Mouse (Mus musculus): ENCODE data around the gene Ninl. TPM values are rescaled to one million over a fixed set of nuclear protein-coding genes. Genes with fewer than 3 reads are reported as not detected.

The Ninl gene
- polyA plus RNA-seq (2015; fragmentation: Nextera tagmentation; extraction: Ambion mirVana): 6.5 and 6.7 TPM in 2 replicates

- Histone ChIP-seq H3K36me3 (no peaks in the 10 kb centered on the region), H3K27ac (peak within 1 kb of the TSS; percentile 88), H3K4me2 (replicated peaks) (peak within 1 kb of the TSS; percentile 84), H3K4me3 (replicated peaks) (peak within 1 kb of the TSS; percentile 94), H3K9ac (peak within 1 kb of the TSS; percentile 98), H3K27me3 (replicated peaks) (no peaks in the 10 kb centered on the region), H3K4me1 (replicated peaks) (no peaks in the 10 kb centered on the region), H3K9me3 (no peaks in the 10 kb centered on the region)
- WGBS: under 1% methylated on average over 34 of the region's 34 CpGs
- peak; percentile 98 for ATAC-seq
Measured at GRCm38 (mm10) chr2:151039232-151039695, at the start of gene Ninl, which contains the start of gene Nanp. Gene Ninl (minus strand): TSS chr2:151039382. Gene Nanp (minus strand): TSS chr2:151039398.

- Histone ChIP-seq H3K4me3 (replicated peaks) (no peak overlapping the region), H3K4me1 (replicated peaks) (no peaks in the 10 kb centered on the region), H3K27me3 (replicated peaks) (no peaks in the 10 kb centered on the region), H3K4me2 (replicated peaks) (no peak overlapping the region), H3K9me3 (no peaks in the 10 kb centered on the region), H3K27ac (no peak overlapping the region), H3K9ac (no peak overlapping the region), H3K36me3 (no peaks in the 10 kb centered on the region)
- no peak for ATAC-seq
- WGBS: 89% methylated on average over 1 of the region's 1 CpGs
Measured at GRCm38 (mm10) chr2:151056637-151057036, 17.5 kb upstream of the Ninl start.

DNA sequence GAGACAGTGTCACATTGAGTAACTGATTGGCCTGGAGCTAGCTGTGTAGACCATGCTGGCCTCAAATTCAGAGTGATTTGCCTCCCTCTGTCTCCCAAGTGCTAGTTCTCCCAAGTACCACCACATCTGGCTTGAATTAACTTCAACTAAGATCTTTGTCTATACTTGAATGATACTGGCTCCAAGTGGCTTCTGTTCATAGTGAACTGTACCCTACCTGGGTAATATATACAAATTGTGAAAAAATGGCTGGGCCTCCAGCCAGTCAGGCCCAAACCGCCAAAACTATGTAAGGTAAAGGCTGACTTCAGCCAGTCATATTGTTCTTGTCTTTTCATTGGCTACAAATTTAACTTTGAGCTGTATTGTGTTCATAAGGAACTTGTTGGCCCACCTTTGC is 1.2 kb upstream of the Ninl start:
- no peak overlapping the region for H3K4me2 ChIP-seq (replicated peaks)
- 92% methylated on average over 1 of the region's 1 CpGs for WGBS

DNA sequence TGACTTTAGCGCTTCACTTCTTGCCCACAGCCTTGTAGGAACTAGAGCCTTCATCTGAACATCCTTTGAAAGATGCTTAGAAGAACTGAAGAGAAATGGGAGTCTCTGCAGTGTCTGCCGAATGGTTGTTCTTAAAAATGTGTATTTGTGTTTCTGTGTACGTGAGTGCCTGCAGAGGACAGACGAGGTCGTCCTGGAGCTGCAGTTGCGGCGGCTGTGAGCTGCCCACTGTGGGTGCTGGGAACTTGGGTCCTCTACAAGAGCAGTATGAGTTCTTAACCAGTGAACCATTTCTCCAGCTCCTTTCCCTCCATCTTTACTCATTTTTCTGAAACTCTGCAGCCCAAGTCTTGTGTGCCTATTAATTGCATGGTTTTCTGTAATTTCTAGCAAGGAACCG is 544 bp upstream of the Ninl start:
- H3K4me2 ChIP-seq (replicated peaks): peak overlapping the region; percentile 84
- H3K9me3 ChIP-seq: no peaks in the 10 kb centered on the region
- H3K36me3 ChIP-seq: no peaks in the 10 kb centered on the region
- 28% methylated on average over 8 of the region's 8 CpGs for WGBS
- H3K4me3 ChIP-seq (replicated peaks): peak overlapping the region; percentile 94
- H3K9ac ChIP-seq: peak overlapping the region; percentile 73
- ATAC-seq: peak; percentile 42
- H3K27ac ChIP-seq: 0 out of 2 replicates have a peak overlapping the region, but pooled peaks have one; percentile 44
- H3K4me1 ChIP-seq (replicated peaks): no peaks in the 10 kb centered on the region
- no peaks in the 10 kb centered on the region for H3K27me3 ChIP-seq (replicated peaks)

More for the DNA sequence above, 1.2 kb upstream of the Ninl start:
- H3K4me3 ChIP-seq (replicated peaks): no peak overlapping the region
- no peaks in the 10 kb centered on the region for H3K4me1 ChIP-seq (replicated peaks)
- no peaks in the 10 kb centered on the region for H3K36me3 ChIP-seq
- no peak for ATAC-seq
- H3K9me3 ChIP-seq: no peaks in the 10 kb centered on the region
- H3K27ac ChIP-seq: no peak overlapping the region
- H3K9ac ChIP-seq: no peak overlapping the region
- H3K27me3 ChIP-seq (replicated peaks): no peaks in the 10 kb centered on the region

DNA sequence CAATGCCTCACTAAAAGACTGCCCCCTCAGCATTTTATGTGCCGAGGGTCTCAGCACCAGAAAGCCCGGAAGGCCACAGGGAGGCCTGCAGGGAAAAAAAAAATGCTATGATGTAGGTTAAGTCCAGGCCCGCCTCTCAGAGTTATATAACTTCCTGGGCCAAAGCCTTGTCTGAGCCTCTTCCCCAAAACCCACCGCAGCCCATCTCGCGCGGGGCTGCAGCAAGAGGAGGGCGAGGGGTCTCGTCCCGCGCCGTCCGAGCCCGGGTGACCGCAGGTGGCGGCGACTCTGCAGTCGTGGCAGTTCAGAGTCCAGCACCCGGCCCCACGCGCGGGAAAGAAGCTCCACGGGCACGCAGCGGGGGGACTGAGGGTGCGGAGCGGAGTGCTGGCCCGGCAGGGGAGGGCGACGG is 365 bp downstream of the Ninl start:
- peak overlapping the region; percentile 98 for H3K9ac ChIP-seq
- under 1% methylated on average over 30 of the region's 30 CpGs for WGBS
- no peaks in the 10 kb centered on the region for H3K27me3 ChIP-seq (replicated peaks)
- H3K9me3 ChIP-seq: no peaks in the 10 kb centered on the region
- H3K4me1 ChIP-seq (replicated peaks): no peaks in the 10 kb centered on the region
- peak; percentile 84 for ATAC-seq
- H3K36me3 ChIP-seq: no peaks in the 10 kb centered on the region
- H3K4me2 ChIP-seq (replicated peaks): peak overlapping the region; percentile 84
- peak overlapping the region; percentile 88 for H3K27ac ChIP-seq
- H3K4me3 ChIP-seq (replicated peaks): peak overlapping the region; percentile 94

- H3K4me2 ChIP-seq (replicated peaks): peak overlapping the region; percentile 84
- no peak; the same call in 1 of the 2 replicates for ATAC-seq
- no peaks in the 10 kb centered on the region for H3K27me3 ChIP-seq (replicated peaks)
- H3K4me3 ChIP-seq (replicated peaks): peak overlapping the region; percentile 94
- H3K4me1 ChIP-seq (replicated peaks): no peaks in the 10 kb centered on the region
- 52% methylated on average over 18 of the region's 18 CpGs for whole genome bisulfite sequencing
- H3K9me3 ChIP-seq: no peaks in the 10 kb centered on the region
- H3K9ac ChIP-seq: peak overlapping the region; percentile 98
- no peak overlapping the region for H3K27ac ChIP-seq
- no peaks in the 10 kb centered on the region for H3K36me3 ChIP-seq
Measured at GRCm38 (mm10) chr2:151037876-151038552, 1.2 kb downstream of the Ninl start.

DNA sequence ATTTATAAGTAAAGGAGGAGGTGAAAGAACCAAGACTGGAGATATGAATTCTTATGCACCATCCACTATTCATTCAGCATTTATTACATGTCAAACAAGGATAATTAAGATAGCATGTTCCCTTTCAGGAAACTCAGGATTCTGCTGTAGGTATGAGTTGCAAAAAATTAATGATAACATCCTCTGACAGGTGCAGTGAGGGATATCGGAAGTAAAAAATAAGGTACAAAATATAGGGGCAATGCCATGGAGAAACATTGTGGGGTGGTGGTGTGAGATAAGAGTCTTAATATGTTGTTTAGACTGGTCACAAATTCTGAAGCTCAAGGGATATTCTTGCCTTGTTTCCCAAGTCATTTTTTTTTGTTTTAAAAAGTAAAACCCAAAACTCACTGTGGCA is 1.9 kb downstream of the Ninl start:
- H3K9ac ChIP-seq: no peak overlapping the region
- 86% methylated on average over 1 of the region's 1 CpGs for WGBS
- peak overlapping the region; percentile 84 for H3K4me2 ChIP-seq (replicated peaks)

DNA sequence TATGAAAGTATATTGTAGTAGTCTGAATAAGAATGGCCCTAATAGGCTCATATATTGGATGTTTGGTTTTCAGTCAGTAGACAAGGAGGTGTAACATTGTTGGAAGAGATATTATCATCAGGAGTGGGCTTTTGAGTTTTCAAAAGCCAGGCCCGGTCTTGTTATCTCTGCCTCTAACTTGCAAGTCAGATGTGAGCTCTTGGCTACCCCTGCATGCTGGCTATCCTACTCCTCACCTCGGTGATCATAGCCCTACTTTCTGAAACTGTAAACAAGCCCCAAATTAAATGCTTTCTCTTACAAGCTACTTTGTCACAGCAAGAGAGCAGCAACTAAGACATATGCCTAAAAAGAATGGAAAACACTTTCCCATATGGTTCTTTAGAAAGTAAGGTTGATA is 2.5 kb downstream of the Ninl start:
- H3K36me3 ChIP-seq: no peaks in the 10 kb centered on the region
- no peaks in the 10 kb centered on the region for H3K9me3 ChIP-seq
- no peak overlapping the region for H3K4me2 ChIP-seq (replicated peaks)
- no peak for ATAC-seq
- 88% methylated on average over 2 of the region's 2 CpGs for WGBS
- H3K27ac ChIP-seq: no peak overlapping the region
- H3K27me3 ChIP-seq (replicated peaks): no peaks in the 10 kb centered on the region
- no peaks in the 10 kb centered on the region for H3K4me1 ChIP-seq (replicated peaks)
- H3K4me3 ChIP-seq (replicated peaks): no peak overlapping the region
- no peak overlapping the region for H3K9ac ChIP-seq

More for the DNA sequence above, 1.9 kb downstream of the Ninl start:
- no peaks in the 10 kb centered on the region for H3K4me1 ChIP-seq (replicated peaks)
- H3K4me3 ChIP-seq (replicated peaks): no peak overlapping the region
- H3K27me3 ChIP-seq (replicated peaks): no peaks in the 10 kb centered on the region
- H3K27ac ChIP-seq: no peak overlapping the region
- ATAC-seq: no peak
- H3K36me3 ChIP-seq: no peaks in the 10 kb centered on the region
- H3K9me3 ChIP-seq: no peaks in the 10 kb centered on the region

DNA sequence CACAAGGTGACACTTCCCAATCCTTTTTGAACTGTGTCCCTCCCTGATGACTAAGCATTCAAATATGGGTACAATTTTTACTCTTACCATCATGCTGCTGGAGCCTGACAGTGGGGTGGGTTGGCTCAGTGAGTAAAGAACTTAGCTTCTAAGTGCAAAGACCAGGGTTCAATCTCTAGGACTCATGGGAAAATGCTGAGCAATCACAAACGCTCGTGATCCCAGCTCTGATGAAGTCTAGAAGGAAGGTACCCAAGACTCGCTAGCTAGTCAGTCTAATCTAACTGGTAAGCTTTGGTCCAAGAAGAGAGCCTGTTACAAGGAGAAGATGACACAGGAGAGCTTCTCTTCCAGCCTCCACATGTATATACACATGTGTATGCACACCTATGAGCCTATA is 4.7 kb downstream of the Ninl start:
- H3K4me1 ChIP-seq (replicated peaks): no peaks in the 10 kb centered on the region
- no peak overlapping the region for H3K4me3 ChIP-seq (replicated peaks)
- no peak overlapping the region for H3K27ac ChIP-seq
- no peaks in the 10 kb centered on the region for H3K9me3 ChIP-seq
- no peaks in the 10 kb centered on the region for H3K27me3 ChIP-seq (replicated peaks)
- no peak overlapping the region for H3K4me2 ChIP-seq (replicated peaks)
- ATAC-seq: no peak
- 0 out of 2 replicates have a peak, but pooled peaks cover under 1% of the 10 kb centered on the region for H3K36me3 ChIP-seq
- no peak overlapping the region for H3K9ac ChIP-seq
- WGBS: 95% methylated on average over 3 of the region's 3 CpGs

GRCm38 (mm10) chr2:151021158-151021557 is 18.0 kb downstream of the Ninl start:
- Histone ChIP-seq H3K4me2 (replicated peaks) (no peak overlapping the region), H3K9ac (no peak overlapping the region), H3K36me3 (no peaks in the 10 kb centered on the region), H3K27ac (no peak overlapping the region), H3K27me3 (replicated peaks) (no peaks in the 10 kb centered on the region), H3K9me3 (no peaks in the 10 kb centered on the region), H3K4me3 (replicated peaks) (no peak overlapping the region), H3K4me1 (replicated peaks) (no peaks in the 10 kb centered on the region)
- 86% methylated on average over 10 of the region's 10 CpGs for WGBS
- no peak for ATAC-seq

GRCm38 (mm10) chr2:151015316-151015715 is 23.9 kb downstream of the Ninl start:
- no peaks in the 10 kb centered on the region for H3K9me3 ChIP-seq
- H3K4me1 ChIP-seq (replicated peaks): no peaks in the 10 kb centered on the region
- no peak for ATAC-seq
- no peaks in the 10 kb centered on the region for H3K27me3 ChIP-seq (replicated peaks)
- H3K27ac ChIP-seq: no peak overlapping the region
- H3K4me3 ChIP-seq (replicated peaks): no peak overlapping the region
- H3K4me2 ChIP-seq (replicated peaks): no peak overlapping the region
- H3K9ac ChIP-seq: no peak overlapping the region
- WGBS: 87% methylated on average over 2 of the region's 2 CpGs
- H3K36me3 ChIP-seq: no peaks in the 10 kb centered on the region

DNA sequence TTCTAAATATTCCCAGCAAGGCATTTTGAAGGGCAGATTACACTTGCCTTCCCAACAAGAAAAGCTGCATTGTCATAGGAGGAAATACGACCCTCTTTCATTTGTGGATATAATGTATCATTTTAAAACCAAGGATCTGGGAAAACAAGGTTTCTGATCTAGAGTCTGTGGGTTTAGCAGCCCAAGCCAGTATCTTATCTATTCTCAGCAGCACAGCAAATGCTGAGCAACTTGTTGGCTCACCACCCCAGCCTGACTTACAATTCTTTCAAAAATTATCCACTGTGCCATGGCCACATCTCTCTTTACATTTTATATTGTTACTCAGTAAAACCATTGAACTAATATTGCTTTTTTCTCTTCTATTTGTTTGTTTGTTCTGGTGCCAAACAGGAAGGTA is 27.9 kb downstream of the Ninl start:
- no peak for ATAC-seq
- H3K27ac ChIP-seq: no peak overlapping the region
- 53% methylated on average over 1 of the region's 1 CpGs for WGBS

More for the DNA sequence above, 27.9 kb downstream of the Ninl start:
- no peaks in the 10 kb centered on the region for H3K27me3 ChIP-seq (replicated peaks)
- H3K4me3 ChIP-seq (replicated peaks): no peak overlapping the region
- H3K4me2 ChIP-seq (replicated peaks): no peak overlapping the region
- H3K9me3 ChIP-seq: no peaks in the 10 kb centered on the region
- no peaks in the 10 kb centered on the region for H3K36me3 ChIP-seq
- H3K9ac ChIP-seq: no peak overlapping the region
- 0 out of 2 replicates have a peak, but pooled peaks cover 4% of the 10 kb centered on the region for H3K4me1 ChIP-seq (replicated peaks)

Measured in intestine, embryonic 15.5 days (tissue).